Mouse (Mus musculus) adrenal gland, postnatal 10 days (tissue): ENCODE data around the gene Slc7a1. TPM values are rescaled to one million over a fixed set of nuclear protein-coding genes. Genes with fewer than 3 reads are reported as not detected.

Experiments
- DNase-seq: peaks from one replicate; pipeline ENCODE4 v3.0.0; 2021; ENCODE audit warnings: mixed read lengths
- total RNA-seq, 2 experiments: library from RNA; stranded (reverse); gene quantifications; 2 replicates each; pipeline ENCODE4 v1.2.3; 2021

Slc7a1 gene
- total RNA-seq, 2 experiments from 2014 or later, result 53.0 to 60.6 TPM

GRCm38 (mm10) chr5:148392831-148393230 lies 6.9 kb downstream of the Slc7a1 start:
- peak; percentile 63 for DNase-seq

- no peak for DNase-seq
Observed at GRCm38 (mm10) chr5:148389007-148389970, 10.4 kb downstream of the Slc7a1 start.

DNA sequence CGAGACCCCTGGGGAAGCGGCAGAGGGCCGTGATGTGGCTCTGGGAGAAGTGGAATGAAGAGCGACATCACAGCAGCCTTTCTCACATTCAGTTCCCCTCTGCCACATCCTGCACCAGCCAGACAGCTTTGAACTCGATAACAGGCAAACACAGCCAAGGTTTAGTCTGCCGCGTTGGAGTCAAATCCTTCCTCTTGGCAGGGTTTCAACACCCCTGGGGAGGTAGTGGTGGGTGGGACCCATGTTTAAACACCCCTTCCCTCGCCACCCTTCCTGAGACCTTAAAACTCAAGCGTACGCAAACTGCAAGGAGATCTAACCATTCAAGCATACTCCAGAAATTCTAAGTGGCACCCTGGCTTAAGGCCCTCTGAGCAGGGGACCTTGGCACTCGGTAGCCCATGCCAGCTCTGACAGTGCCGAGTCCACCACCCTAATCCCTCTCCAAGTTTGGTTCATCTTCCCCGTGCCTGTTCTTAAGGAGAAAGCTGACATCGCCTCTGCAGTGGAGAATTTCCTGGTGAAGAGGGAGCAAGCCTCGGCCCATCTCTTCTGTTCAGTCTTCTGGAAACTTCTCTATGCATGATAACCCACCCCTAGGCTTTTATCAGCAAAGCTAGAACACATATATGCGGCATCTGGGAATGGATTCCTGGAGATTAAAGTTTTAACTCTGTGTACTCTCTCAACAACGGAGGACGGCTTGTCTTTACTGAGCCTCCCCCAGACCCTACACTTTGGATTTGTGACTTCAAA lies 11.3 kb downstream of the Slc7a1 start:
- DNase-seq, result no peak

DNA sequence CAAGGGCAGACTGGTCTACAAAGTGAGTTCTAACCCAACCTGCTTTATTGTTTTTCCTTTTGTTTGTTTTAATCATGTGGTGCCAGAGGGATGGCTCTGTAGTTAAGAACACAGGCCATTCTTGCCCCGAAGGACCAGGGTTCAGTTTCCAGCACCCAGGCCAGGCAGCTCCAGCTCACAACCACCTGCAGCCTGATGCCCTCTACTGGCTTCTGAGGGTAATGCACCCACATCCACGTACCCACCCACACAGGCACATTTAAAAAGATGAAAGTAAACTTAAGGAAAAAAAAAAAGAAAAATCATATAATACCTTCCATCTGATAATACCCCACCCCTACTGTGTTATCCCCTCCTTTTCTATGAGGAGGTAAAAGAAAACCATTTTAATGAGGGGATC lies 11.9 kb downstream of the Slc7a1 start:
- DNase-seq, result no peak

DNA sequence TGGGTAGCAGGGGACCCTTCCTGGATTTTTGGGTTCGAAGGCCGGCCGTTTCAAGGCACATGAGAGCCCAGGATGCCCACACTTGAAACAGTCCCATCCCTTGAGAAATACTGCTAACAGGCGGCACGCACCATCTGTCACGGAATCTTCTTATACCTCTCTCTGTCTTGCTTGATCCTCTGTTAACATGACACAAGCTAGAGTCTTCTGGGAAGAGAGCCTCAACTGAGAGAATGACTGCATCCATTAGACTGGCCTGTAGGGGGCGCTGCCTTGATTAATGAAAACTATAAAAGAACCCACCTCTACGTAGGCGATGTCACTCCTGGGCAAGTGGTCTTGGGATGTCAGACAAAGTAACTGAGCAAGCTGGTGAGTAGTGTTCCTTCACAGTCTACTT lies 13.2 kb downstream of the Slc7a1 start:
- DNase-seq, result no peak

DNA sequence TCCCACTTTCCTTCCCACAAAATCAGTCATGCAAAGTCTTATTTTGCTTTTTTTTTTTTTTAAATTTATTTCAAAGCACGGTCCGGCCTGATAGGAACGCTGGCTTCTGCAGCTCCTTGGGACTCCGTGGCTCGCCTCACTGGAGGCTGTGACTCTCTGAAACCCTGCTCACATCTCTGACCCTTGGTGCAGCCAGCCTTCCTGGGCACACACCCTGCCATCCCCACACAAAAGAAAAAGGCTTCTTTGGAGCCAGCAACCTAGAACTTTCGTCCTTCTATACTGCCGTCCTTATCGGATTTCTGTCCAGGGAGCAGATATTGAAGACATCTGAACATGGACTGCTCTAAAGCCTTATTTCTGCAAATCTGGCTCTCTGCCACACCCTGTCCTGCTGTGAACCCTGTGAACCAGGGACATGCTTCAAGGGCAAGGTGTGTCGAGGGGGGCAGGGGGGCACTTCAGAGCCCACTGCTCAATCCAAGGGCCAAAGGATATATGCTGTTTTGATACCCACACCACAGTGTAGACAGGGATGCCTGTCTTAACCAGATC lies 15.1 kb downstream of the Slc7a1 start:
- DNase-seq, result no peak

GRCm38 (mm10) chr5:148383841-148384500 lies 15.7 kb downstream of the Slc7a1 start:
- peak; percentile 62 for DNase-seq

DNA sequence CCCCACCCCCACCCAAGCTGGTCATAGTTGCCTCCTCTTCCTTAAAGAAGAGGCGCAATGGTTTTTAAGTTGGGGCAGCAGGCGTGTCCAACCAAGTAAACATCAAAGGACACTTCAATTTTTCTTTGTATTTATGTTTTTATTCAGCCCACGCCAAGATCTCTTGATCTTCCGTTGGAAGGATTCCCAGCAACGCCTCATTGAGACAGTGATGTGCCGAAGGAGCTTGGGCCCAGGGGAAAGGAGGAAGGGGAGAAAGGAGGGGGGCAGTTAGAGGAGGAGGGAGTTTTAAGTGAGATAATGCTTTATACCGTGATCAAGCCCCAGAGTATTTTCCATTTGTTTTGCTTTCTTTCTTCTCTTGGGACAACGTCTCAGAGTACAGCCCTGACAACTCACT lies 18.6 kb downstream of the Slc7a1 start:
- DNase-seq, result no peak

- no peak for DNase-seq
Observed at GRCm38 (mm10) chr5:148380246-148380504, 19.5 kb downstream of the Slc7a1 start.

GRCm38 (mm10) chr5:148379455-148380245 lies 20.1 kb downstream of the Slc7a1 start:
- no peak for DNase-seq

DNA sequence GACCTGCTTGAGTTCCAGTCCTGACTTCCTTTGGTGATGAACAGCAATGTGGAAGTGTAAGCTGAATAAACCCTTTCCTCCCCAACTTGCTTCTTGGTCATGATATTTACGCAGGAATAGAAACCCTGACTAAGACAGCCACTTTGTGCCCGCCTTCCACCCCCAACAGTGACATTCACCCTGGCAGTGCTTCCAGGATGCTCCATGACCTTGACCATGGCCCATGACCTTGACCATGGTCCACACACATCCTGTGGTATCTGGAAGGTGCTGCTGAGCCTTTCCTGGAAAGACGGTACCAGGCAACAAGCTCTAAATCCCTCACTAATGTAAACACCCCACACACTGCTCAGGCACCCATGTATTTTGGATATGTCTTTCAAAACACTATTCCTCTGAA lies 21.0 kb downstream of the Slc7a1 start:
- DNase-seq, result no peak

DNA sequence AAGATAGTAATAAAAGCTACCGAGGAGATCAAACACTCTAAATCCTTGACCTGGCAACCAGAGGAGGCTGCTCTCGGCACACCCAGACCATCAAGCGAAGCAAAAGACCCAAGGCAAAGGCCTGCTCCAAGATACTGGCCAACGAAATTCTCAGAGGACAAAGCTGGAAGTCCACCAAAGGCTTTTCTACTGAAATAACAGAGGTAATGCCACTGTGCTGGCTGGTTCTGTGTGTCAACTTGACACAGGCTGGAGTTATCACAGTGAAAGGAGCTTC lies 21.5 kb downstream of the Slc7a1 start:
- DNase-seq, result peak; percentile 70

GRCm38 (mm10) chr5:148377439-148378231 lies 22.1 kb downstream of the Slc7a1 start:
- peak; percentile 66 for DNase-seq

- no peak for DNase-seq
Observed at GRCm38 (mm10) chr5:148376358-148376757, 23.3 kb downstream of the Slc7a1 start.

DNA sequence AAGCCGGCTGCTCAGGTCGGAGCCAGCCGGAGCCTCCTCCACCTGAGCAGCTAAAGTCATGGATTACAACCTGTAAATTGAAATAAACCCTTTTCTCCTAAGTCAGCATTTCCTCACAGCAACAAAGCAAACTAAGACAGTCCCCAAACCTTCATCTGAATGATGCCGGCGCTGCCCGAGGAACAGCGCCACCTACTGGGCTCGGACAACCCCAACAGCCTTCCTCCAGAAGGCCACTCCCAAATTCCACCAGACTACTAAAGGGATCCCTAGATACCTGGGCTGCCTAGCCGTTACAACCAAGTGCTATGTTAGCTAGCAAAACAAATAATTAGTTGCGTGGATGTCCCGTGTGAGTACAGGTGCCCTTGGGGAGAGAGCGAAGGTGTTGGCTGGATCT lies 24.2 kb downstream of the Slc7a1 start:
- DNase-seq, result no peak

- DNase-seq, result no peak
Observed at GRCm38 (mm10) chr5:148373092-148373685, 26.5 kb downstream of the Slc7a1 start.

DNA sequence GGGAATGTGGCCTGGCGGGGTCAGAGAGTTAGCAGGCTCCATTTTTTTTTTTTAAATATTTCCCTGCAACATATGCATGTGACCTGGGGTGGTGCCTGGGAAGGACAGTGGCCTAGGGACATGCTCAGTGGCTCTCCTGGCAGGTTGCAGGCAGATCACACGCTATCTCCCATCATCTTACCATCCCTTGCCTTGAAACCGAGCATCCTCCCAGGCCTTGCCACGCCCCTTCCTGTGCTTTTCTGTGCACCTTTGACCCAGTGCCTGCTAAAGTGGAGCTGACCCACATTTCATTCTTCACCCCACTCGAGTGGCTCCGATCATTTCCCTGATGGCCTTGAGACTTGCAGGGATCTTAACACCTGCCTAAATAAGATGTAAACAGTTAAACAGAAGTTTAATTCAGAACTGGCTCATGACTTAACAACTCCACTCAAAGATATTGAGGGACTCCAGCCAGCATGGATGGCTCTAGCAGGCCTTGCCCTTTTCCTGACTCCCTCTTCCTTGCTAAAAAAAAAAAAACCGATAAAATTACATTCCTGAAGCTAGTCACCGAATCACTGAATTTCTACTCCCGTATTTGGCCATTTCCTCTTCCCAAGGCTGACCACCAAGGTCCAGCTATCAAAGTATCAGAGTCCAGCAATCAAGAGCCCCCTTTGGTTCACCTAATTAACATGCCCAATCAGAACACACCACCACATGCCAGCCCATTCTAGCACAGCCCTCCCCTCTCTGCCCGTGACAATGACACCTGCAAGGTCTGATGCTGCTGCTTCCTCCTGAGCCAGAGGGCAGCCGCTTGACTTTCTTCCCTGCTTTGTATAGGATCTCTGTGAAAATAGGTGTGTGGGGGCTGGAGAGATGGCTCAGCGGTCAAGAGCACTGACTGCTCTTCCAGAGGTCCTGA lies 27.4 kb downstream of the Slc7a1 start:
- no peak for DNase-seq

DNA sequence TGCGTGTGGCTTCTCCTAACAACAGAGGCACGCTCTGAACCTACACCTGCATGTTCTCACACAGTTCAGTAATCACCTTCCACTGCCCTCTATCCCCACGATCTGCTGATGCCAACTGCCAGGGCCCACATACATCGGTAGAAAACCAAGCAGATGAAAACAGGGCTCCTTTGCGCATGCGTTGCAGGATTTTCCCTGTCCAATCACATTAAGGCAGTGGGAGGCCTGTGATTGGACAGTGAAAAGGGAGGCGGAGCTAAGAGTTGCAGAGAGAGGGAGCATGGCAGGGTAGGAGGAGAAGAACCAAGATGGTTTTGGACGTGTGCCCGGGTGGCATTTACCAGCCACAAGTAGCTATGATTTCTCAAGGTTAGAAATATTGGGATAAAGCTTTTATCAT lies 28.3 kb downstream of the Slc7a1 start:
- DNase-seq, result no peak

- peak; percentile 66 for DNase-seq
Observed at GRCm38 (mm10) chr5:148370624-148371023, 29.1 kb downstream of the Slc7a1 start.

DNA sequence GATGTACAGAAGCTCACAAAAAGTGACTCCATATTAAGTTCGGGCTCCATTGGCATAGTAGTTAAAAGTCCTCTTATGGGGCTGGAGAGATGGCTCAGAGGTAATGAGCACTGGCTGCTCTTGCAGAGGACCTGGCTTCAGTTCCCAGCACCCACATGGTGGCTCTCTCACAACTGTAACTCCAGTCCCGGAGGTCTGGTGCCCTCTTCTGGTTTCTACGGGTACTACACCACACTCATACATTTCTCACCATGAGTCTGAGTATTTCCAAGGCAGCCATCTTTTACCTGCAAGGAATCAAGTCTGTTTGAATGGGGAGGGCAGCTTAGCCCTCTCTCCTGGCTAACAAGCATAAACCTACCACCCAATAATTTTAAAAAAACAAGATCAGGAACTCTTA lies 30.5 kb downstream of the Slc7a1 start:
- no peak for DNase-seq
